Mouse (Mus musculus) T-helper 1 cell (primary cell): ENCODE results near the gene Nostrin.

ENCODE experiments used
- in situ Hi-C: fragments of 300-600 bp; cut with MboI, MseI; formaldehyde crosslinking; loops from one replicate; pipeline ENCODE4 v1.15.1; 2025; ENCODE audit warnings: high pct_unique_total_duplicates

The Nostrin gene

GRCm38 (mm10) chr2:69191059-69191458, 55.5 kb downstream of the Nostrin start:
- in situ Hi-C loops, result no loop called here

GRCm38 (mm10) chr2:69193555-69193954, 58.0 kb downstream of the Nostrin start:
- in situ Hi-C loops, result no loop called here

- in situ Hi-C loops, result no loop called here
Observed at GRCm38 (mm10) chr2:69205185-69205584, 69.6 kb downstream of the Nostrin start.

- in situ Hi-C loops, result no loop called here
Observed at GRCm38 (mm10) chr2:69205791-69206351, 70.3 kb downstream of the Nostrin start, which contains the start of gene Spc25. Spc25 (minus strand) TSS chr2:69206194.

GRCm38 (mm10) chr2:69206523-69206922, 70.9 kb downstream of the Nostrin start:
- in situ Hi-C loops, result no loop called here

GRCm38 (mm10) chr2:69209684-69210083, 74.1 kb downstream of the Nostrin start:
- in situ Hi-C loops, result no loop called here

- in situ Hi-C loops, result no loop called here
Observed at GRCm38 (mm10) chr2:69210773-69211172, 75.2 kb downstream of the Nostrin start, which contains the start of gene G6pc2. G6pc2 (plus strand) TSS chr2:69211073.

GRCm38 (mm10) chr2:69212652-69213051, 77.1 kb downstream of the Nostrin start:
- in situ Hi-C loops, result no loop called here

- in situ Hi-C loops, result no loop called here
Observed at GRCm38 (mm10) chr2:69215242-69215641, 79.6 kb downstream of the Nostrin start.

- in situ Hi-C loops, result no loop called here
Observed at GRCm38 (mm10) chr2:69221868-69222416, 86.3 kb downstream of the Nostrin start.

- in situ Hi-C loops, result no loop called here
Observed at GRCm38 (mm10) chr2:69222815-69223214, 87.2 kb downstream of the Nostrin start.

GRCm38 (mm10) chr2:69224724-69225123, 89.1 kb downstream of the Nostrin start:
- in situ Hi-C loops, result no loop called here

- in situ Hi-C loops, result no loop called here
Observed at GRCm38 (mm10) chr2:69226876-69227275, 91.3 kb downstream of the Nostrin start.

- in situ Hi-C loops, result no loop called here
Observed at GRCm38 (mm10) chr2:69228635-69229034, 93.0 kb downstream of the Nostrin start.

GRCm38 (mm10) chr2:69230137-69230536, 94.5 kb downstream of the Nostrin start:
- in situ Hi-C loops, result no loop called here

GRCm38 (mm10) chr2:69232101-69232500, 96.5 kb downstream of the Nostrin start:
- in situ Hi-C loops, result no loop called here

GRCm38 (mm10) chr2:69234976-69235678, 99.5 kb downstream of the Nostrin start:
- in situ Hi-C loops, result no loop called here
